Mouse (Mus musculus): ENCODE measurements at regions not wholly inside any gene's neighbourhood (a gene's known extent, or its start where the extent isn't known, plus 50 kb on each side); places are given as distances from the start of the nearest gene placed in this dataset.

- DNase-seq (ENCODE audit: low spot score in 2 of 2): no peak
Measured at GRCm38 (mm10) chr10:20776640-20777413, 51.9 kb upstream of the Pde7b start.

DNA sequence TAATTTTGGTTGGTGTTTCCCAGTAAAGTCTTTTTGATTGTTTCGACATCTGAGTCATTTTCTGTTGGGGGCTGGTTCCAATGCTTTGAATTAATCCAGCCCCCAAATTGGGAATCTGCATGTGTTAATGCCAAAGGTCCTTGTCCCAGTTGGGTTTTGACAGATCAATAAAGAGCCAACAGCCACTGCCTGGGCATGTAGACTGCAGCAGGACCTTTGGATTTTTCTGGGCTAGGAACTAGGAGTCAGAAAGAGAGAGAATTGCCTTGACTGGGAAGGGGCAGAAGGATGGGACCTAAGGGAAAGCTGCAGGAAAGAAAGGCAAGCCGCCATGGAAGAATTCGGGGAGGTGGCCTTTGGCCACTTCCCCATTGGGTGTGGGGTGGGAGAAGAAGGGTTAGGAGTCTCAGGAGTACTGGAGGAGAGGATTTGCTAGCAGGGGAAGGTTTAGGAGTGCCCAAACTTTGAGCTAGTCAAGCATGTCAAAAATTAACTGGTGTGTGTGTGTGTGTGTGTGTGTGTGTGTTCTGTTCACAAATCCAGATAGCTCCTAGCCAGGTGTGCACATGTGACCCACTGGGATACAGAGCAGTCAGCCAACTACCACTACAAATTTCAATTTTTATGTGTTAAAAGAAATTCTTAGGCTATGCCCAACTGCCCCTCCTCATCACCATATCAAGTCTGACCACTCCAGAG, 51.0 kb upstream of the Pde7b start:
- no peak for DNase-seq (ENCODE audit: low spot score in 2 of 2)

Measured in frontal cortex, postnatal 36 days (tissue).